Mouse (Mus musculus): Measurements from ENCODE around the gene Gm49320.
A peak's percentile ranks its signal among the peaks of the same experiment; 100 is the strongest.

DNA sequence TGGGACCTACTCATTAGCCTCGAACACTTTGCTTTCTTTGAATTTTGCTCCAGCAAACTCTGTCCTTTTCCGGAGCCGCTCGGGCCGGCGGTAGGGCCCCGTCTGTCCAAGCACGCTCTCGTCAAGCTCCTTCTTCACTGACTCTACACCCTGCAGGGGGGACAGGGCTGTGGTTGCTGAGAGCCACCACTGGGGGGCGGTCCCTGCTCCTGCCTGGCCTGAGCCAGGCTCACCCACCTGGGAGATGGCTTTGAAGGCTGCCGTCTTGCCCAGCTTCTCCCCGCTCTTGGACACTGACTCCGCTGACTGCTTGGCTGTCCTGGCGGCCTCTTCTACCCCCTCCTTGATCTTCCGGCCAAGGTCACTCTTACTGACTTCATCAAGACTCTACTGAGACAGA, 29.0 kb downstream of the Gm49320 start:
- TF ChIP-seq CTCF (IDR thresholded peaks at IDR 0.05 in 2 of 3, conservative IDR thresholded peaks at IDR 0.05 in 1 of 3; ENCODE audit: control insufficient read depth in 1 of 3, insufficient read depth in 1 of 3, low read depth in 2 of 3, low read length in 3 of 3, poor library complexity in 1 of 3, severe bottlenecking in 1 of 3) (peak; percentile 27 to 73 (median 55); a peak in 5 of 6 replicates), POLR2A (IDR thresholded peaks at IDR 0.05; ENCODE audit: control insufficient read depth in 1 of 2, insufficient read depth in 1 of 2, low read depth in 1 of 2, low read length in 2 of 2, poor library complexity in 1 of 2) (no peak), BHLHE40 (IDR thresholded peaks at IDR 0.05; ENCODE audit: borderline replicate concordance, low read depth, low read length) (no peak), MAX (IDR thresholded peaks at IDR 0.05; ENCODE audit: low read length) (no peak), NRF1 (IDR thresholded peaks at IDR 0.05; ENCODE audit: insufficient read depth, low read depth, low read length, poor library complexity, severe bottlenecking) (no peak), E2F4 (IDR thresholded peaks at IDR 0.05; ENCODE audit: borderline replicate concordance, low read depth, low read length) (no peak), EP300 (IDR thresholded peaks at IDR 0.05; ENCODE audit: low read depth in 1 of 2, low read length in 2 of 2) (no peak), POLR2AphosphoS5 (IDR thresholded peaks at IDR 0.05; ENCODE audit: borderline replicate concordance, low read depth, low read length) (no peak)
